Mouse (Mus musculus) layer of hippocampus, adult 18-20 months (tissue): ENCODE results near the gene Arid4b. TPM values are rescaled to one million over a fixed set of nuclear protein-coding genes. Genes with fewer than 3 reads are reported as not detected.
"Not testable (repeated sequence)": the region's sequence is repeated elsewhere in the genome, so short reads cannot be mapped to it uniquely, and the experiment has no call there.

ENCODE experiments used
- DNase-seq, 2 experiments: peaks; one replicate each; pipeline ENCODE4 v3.0.0; 2022; ENCODE audit warnings: low spot score in 2 of 2
- long read RNA-seq: library from polyadenylated mRNA; stranded (forward); transcript quantifications from one replicate; pipeline ENCODE4 v2.0.0, GENCODE M21; 2021
- total RNA-seq, 2 experiments: library from RNA; stranded (reverse); gene quantifications; 2 replicates each; pipeline ENCODE4 v1.2.3; 2021

Gene Arid4b
- 10 to 100 TPM; 48.0 to 49.7 TPM for total RNA-seq
- long read RNA-seq, full-length matches to known transcripts = 16 of 28 reads
- long read RNA-seq, partial matches to known transcripts = 4 of 28 reads
- long read RNA-seq, other reads (novel, unspliced or antisense) = 8 of 28 reads

GRCm38 (mm10) chr13:14063013-14063941 lies at the start of gene Arid4b, which contains the start of gene Ggps1:
Gene Arid4b, plus strand, starts transcription at chr13:14063232.
Gene Ggps1, minus strand, starts transcription at chr13:14063488.
- DNase-seq = peak; percentile 96 to 98

DNA sequence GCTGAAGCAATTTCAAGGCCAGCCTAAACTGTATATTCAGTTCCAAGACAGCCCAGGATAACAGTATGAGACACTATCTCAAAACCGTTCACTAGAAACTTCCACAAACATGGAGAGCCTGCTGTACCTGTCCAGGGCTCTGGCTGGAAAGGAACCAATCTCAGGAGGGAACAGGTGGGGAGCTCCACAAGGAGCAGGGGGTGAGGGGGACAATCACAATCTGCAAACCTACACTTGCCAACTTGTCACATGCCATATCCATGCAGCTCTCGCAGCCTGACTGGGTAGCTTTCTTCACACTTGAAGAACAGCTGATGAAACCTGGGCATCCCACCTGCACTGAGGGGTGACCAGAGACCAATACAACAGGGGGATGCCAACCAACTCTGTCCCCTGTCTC lies 49.0 kb upstream of the Arid4b start:
- DNase-seq = no peak

GRCm38 (mm10) chr13:14014540-14014939 lies 48.5 kb upstream of the Arid4b start:
- DNase-seq = no peak

DNA sequence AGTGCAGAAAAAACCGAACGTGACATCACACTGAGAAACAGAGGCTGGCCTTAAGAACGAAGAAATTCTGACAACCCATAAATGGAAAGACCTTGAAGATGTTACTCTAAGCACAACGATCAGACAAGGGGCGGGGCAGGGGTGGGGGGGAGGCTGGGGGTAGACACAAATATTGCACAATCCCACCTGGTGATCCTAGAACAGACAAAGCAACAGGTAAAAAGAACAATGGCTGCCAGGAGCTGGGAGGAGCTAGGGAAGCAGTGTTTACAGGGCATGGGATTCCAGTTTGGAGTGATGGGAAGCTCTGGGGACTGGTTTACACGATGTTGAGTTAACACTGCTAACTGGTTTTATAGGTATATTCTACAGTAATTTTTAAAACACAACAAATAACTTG lies 47.4 kb upstream of the Arid4b start:
- no peak for DNase-seq

- no peak for DNase-seq
Measured at GRCm38 (mm10) chr13:14018283-14018682, 44.7 kb upstream of the Arid4b start.

- DNase-seq = no peak
Measured at GRCm38 (mm10) chr13:14018852-14019251, 44.2 kb upstream of the Arid4b start.

DNA sequence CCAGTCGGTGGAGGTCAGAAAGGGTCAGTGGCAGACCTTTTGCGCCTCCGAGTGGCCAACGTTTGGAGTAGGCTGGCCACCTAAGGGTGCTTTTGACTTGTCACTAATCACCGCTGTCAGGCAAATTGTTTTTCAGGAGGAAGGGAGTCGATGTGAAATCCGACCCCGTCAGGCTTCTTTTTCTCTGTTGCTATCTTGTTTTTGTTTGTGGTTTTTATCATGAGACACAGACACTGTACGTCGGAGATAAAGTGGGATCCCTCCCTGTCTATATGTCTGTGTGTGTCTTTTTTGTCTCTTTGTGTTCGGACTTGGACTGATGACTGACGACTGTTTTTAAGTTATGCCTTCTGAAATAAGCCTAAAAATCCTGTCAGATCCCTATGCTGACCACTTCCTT lies 41.6 kb upstream of the Arid4b start:
- DNase-seq = not testable (repeated sequence)

DNA sequence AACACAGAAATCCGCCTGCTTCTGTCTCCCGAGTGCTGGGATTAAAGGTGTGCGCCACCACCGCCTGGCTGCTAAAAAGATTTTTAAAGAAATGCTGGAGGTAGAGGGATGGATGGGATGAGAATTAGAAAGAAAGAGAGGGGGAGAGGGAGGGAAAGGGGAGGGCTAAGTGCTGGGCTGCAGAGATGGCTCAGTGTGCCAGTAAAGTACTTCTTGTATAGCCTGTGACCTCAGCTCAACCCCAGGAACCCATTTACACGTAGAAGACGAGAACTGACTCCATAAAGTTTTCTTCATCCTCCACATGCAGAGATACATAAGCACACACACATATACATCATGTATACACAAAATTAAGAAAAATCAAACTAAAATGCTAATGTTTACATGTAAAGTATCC lies 37.5 kb upstream of the Arid4b start:
- no peak for DNase-seq

DNA sequence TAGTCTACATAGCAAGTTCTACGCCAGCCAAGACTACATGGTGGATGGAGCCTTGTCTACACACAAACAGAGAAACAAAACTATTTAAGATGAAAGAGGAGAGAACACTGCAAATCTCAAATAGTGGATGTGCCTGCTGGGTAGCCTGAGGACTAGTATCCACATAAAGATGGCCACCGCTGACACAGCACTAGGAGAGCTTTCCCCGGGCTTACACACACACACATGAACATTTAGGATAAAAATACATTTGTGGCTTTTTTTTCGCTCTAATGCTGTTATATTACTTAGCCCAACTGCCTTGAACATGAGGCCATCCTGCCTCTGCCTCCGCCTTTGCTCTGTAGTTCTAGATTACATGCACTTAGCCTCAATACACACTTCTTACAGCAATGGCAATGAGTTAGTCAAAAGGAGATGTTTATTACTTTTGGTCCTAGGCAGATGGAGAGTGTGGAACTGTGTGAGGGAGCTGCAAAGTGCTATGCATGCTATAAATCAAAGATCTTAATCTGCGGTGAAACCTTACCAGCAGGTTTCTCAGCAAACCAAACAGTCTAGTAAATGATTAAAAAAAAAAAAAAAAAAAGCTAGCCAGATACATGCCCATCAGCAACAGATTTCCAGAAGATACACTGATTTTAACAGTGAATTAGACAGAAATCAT lies 36.7 kb upstream of the Arid4b start:
- DNase-seq = no peak

- no peak for DNase-seq
Measured at GRCm38 (mm10) chr13:14033309-14034072, 29.5 kb upstream of the Arid4b start.

DNA sequence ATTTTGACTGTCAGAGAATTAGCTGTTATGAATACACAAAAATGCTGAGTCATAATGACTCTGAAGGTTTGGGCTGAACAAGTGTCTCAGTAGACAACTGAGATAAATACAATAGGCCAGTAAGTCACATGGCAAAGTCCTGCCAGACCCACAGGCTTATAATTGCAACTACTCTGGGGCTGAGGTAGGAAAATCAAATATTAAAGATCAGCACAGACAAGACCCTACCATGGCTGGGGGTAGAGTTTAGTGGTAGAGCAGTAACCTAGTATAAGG lies 29.0 kb upstream of the Arid4b start:
- DNase-seq = no peak

- not testable (repeated sequence) for DNase-seq
Measured at GRCm38 (mm10) chr13:14035352-14035751, 27.7 kb upstream of the Arid4b start.

DNA sequence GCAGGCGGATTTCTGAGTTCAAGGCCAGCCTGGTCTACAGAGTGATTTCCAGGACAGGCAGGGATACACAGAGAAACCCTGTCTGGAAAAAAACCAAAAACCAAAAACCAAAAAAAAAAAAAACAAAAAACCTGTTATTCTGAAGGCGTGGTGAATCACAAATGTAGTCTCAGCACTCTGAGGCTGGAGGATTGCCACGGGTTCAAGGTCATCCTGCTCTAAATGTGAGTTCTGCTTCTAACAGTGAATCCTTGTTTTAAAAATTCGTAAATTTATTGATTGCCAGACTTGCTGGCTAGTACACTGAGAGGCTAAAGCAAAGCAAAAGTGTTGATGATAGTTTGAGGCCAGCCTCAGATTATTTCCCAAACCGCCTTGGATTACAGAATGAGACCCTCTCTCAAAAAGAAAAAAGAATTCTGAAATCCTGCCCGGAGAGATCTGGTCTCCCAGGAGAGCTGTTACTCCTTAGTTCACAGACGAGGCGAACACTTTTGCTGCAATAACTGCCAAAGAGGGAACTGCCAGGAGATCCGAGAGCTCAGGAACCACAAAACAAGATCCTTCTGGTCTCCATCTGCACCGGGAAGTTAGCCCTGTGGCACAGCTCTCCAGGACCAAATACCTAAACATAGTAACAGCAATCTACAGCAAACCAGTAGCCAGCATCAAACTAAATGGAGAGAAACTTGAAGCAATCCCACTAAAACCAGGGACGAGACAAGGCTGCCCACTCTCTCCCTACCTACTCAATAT lies 27.0 kb upstream of the Arid4b start:
- DNase-seq = no peak

GRCm38 (mm10) chr13:14038911-14039291 lies 24.1 kb upstream of the Arid4b start:
- DNase-seq = no peak

DNA sequence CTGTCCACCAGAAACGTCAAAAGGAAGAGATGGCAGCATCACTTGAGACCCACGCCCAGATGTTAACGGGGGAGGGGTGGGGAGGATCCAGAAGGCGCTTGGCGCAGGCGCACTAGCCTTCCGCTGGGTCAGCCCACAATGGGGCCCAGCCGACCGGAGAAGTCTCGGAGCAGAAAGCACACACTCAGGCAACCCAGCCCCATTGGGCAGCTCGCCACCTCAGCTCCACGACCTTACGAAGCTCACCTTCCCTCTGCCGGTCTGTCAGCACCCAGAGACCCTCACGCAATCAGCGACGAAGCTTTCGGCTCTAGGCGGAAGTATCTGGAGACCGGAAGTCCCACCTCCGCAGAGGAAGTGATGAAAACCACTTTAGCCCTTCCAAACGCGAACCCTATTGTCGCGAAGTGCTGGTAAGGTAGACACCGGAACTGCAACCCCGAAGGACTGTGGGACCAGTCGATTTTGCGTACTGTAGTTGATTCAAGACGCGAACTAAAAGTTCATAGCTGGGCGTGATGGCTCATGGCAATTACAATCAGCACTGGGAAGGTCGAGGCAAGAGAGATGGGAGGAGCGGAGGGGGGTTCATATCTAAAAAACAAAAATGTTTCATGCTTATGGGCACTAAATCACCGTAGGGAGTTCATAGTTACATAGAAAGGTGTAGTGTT lies 23.6 kb upstream of the Arid4b start, which contains the start of gene Tbce:
Gene Tbce, minus strand, starts transcription at position 347 of the 674 bp plus-strand sequence.
- DNase-seq = peak; percentile 88 to 96

GRCm38 (mm10) chr13:14040186-14040585 lies 22.8 kb upstream of the Arid4b start:
- DNase-seq = no peak

- no peak for DNase-seq
Measured at GRCm38 (mm10) chr13:14043851-14044250, 19.2 kb upstream of the Arid4b start.

DNA sequence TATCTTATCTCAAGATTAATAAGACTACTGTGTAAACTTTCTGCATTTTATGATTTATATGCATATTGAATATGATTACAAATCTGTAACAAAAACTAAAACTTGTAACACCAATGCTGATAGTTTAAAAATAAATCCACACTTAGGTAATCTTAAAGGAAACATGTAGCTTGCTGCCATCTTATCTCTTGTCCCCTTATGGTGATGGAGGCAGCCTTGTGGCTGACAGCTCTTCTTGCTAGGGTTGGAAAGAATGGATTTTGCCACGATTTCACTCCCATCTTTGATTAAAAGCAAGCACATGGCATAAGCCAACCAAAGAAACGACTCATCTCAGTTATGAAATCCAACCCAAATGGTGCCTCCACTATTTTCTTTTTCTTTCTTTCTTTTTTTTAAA lies 18.5 kb upstream of the Arid4b start:
- DNase-seq = no peak

- DNase-seq = no peak
Measured at GRCm38 (mm10) chr13:14049878-14050277, 13.2 kb upstream of the Arid4b start.

DNA sequence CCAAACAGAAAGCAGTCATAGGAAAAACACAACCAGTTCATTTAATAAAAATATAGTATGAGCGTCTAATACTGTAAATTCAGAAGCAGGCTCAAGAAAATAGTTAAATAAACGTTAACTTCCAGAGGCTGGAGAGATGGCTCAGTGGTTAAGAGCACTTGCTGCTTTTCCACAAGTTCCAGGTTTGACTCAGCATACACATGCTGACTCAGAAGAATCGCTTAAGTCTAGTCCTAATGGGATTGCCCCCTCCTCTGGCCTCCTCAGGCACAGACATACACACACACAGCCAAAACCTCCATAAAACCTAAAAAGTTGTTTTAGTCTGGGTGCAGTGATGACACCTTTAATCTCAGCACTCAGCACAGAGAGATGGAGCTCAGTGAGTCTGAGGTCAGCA lies 6.2 kb upstream of the Arid4b start:
- no peak for DNase-seq
